Mouse (Mus musculus): ENCODE results near the gene Sez6l. TPM values are rescaled to one million over a fixed set of nuclear protein-coding genes. Genes with fewer than 3 reads are reported as not detected.

The Sez6l gene
- polyA plus RNA-seq, 1 experiment from 2014 or later = 41.9 TPM

GRCm38 (mm10) chr5:112498921-112499917 is 77.8 kb downstream of the Sez6l start:
- no peak for ATAC-seq
- Histone ChIP-seq H3K27ac (ENCODE audit: low read length) (no peak overlapping the region), H3K36me3 (ENCODE audit: control insufficient read depth, insufficient read depth) (no peaks in the 10 kb centered on the region), H3K9ac (replicated peaks; ENCODE audit: low read depth, low read length) (no peak overlapping the region), H3K27me3 (replicated peaks; ENCODE audit: control insufficient read depth, insufficient read depth, low read length) (no peaks in the 10 kb centered on the region), H3K9me3 (ENCODE audit: control insufficient read depth, low read length) (no peaks in the 10 kb centered on the region), H3K4me3 (replicated peaks; ENCODE audit: low read length) (no peak overlapping the region), H3K4me1 (replicated peaks; ENCODE audit: control insufficient read depth, insufficient read depth, low read length) (peaks cover 28% of the 10 kb centered on the region), H3K4me2 (ENCODE audit: low read length) (no peak overlapping the region)
- 69% methylated on average over 13 of the region's 13 CpGs for WGBS

- ATAC-seq = no peak
- Histone ChIP-seq H3K36me3 (ENCODE audit: control insufficient read depth, insufficient read depth) (no peaks in the 10 kb centered on the region), H3K9me3 (ENCODE audit: control insufficient read depth, low read length) (no peaks in the 10 kb centered on the region), H3K4me1 (replicated peaks; ENCODE audit: control insufficient read depth, insufficient read depth, low read length) (peaks cover 36% of the 10 kb centered on the region), H3K27me3 (replicated peaks; ENCODE audit: control insufficient read depth, insufficient read depth, low read length) (no peaks in the 10 kb centered on the region), H3K4me3 (replicated peaks; ENCODE audit: low read length) (no peak overlapping the region), H3K27ac (ENCODE audit: low read length) (no peak overlapping the region), H3K9ac (replicated peaks; ENCODE audit: low read depth, low read length) (no peak overlapping the region), H3K4me2 (ENCODE audit: low read length) (no peak overlapping the region)
- 68% methylated on average over 7 of the region's 7 CpGs for WGBS
These were observed 80.1 kb downstream of the Sez6l start for GRCm38 (mm10) chr5:112496753-112497369.

DNA sequence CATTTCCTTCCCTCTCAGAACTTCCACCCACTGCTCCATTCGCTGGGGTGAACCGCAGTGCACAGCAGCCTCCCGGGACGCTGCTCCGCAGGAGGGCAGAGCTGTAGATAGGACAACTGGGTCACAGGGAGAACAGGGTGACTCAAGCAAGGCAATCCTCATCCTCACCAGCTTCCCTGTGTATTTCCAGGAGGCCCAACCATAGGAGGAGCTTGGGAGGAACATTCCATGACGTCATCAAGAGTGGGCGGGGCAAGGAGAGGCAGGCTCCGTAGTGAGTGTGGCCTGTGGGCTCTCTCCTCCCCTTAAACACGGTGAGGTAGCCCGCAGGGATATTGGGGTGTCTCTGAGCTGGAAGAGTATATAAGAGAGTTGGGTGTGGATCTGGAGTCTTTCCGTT is 83.5 kb downstream of the Sez6l start:
- H3K4me3 ChIP-seq (replicated peaks; ENCODE audit: low read length) = no peak overlapping the region
- H3K27ac ChIP-seq (ENCODE audit: low read length) = no peak overlapping the region
- peak; percentile 46; the same call in 1 of the 2 replicates for ATAC-seq
- no peak overlapping the region for H3K4me2 ChIP-seq (ENCODE audit: low read length)
- H3K4me1 ChIP-seq (replicated peaks; ENCODE audit: control insufficient read depth, insufficient read depth, low read length) = peaks cover 11% of the 10 kb centered on the region
- no peaks in the 10 kb centered on the region for H3K27me3 ChIP-seq (replicated peaks; ENCODE audit: control insufficient read depth, insufficient read depth, low read length)
- no peaks in the 10 kb centered on the region for H3K9me3 ChIP-seq (ENCODE audit: control insufficient read depth, low read length)
- 31% methylated on average over 11 of the region's 11 CpGs for WGBS
- H3K36me3 ChIP-seq (ENCODE audit: control insufficient read depth, insufficient read depth) = no peaks in the 10 kb centered on the region
- H3K9ac ChIP-seq (replicated peaks; ENCODE audit: low read depth, low read length) = no peak overlapping the region

GRCm38 (mm10) chr5:112491489-112491888 is 85.5 kb downstream of the Sez6l start:
- Histone ChIP-seq H3K27me3 (replicated peaks; ENCODE audit: control insufficient read depth, insufficient read depth, low read length) (no peaks in the 10 kb centered on the region), H3K9ac (replicated peaks; ENCODE audit: low read depth, low read length) (no peak overlapping the region), H3K4me1 (replicated peaks; ENCODE audit: control insufficient read depth, insufficient read depth, low read length) (peaks cover 7% of the 10 kb centered on the region), H3K27ac (ENCODE audit: low read length) (no peak overlapping the region), H3K9me3 (ENCODE audit: control insufficient read depth, low read length) (no peaks in the 10 kb centered on the region), H3K4me2 (ENCODE audit: low read length) (no peak overlapping the region), H3K4me3 (replicated peaks; ENCODE audit: low read length) (no peak overlapping the region), H3K36me3 (ENCODE audit: control insufficient read depth, insufficient read depth) (no peaks in the 10 kb centered on the region)
- no peak for ATAC-seq
- 53% methylated on average over 11 of the region's 11 CpGs for WGBS

DNA sequence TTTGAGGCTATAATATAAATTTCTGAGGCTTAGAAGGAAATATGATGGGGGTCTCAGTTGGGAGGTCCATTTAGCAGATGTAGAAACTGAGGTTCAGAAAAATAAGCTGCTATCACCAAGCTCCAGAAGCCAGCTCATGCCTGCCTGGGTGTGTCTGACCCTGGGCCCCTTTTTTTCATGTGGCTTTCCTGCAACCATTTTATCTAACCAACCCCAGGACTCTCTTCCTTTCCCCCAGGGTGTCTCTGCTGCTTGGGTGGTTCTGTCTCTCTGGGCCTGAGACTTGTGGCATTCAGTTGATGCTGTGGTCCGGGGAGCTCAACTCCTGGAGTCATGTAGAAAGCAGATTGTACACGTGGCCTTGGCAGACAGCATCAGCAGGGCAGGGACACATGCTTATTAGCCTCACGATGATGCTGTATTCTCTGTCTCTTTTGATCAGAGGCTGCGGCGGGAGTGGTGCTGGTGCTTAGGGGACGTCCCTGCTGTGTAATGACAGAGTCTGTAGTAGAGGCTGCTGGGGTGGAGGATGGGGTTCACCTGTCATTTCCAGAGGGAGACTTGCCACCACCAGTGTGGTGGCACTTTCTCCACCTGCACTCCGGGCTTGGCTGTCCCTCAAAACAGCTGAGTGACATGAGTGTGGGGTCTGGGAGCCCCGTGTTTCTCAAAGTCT is 88.7 kb downstream of the Sez6l start:
- Histone ChIP-seq H3K4me2 (ENCODE audit: low read length) (no peak overlapping the region), H3K9me3 (ENCODE audit: control insufficient read depth, low read length) (no peaks in the 10 kb centered on the region), H3K27me3 (replicated peaks; ENCODE audit: control insufficient read depth, insufficient read depth, low read length) (no peaks in the 10 kb centered on the region), H3K27ac (ENCODE audit: low read length) (no peak overlapping the region), H3K4me1 (replicated peaks; ENCODE audit: control insufficient read depth, insufficient read depth, low read length) (peaks cover 14% of the 10 kb centered on the region), H3K36me3 (ENCODE audit: control insufficient read depth, insufficient read depth) (no peaks in the 10 kb centered on the region), H3K4me3 (replicated peaks; ENCODE audit: low read length) (no peak overlapping the region), H3K9ac (replicated peaks; ENCODE audit: low read depth, low read length) (no peak overlapping the region)
- no peak for ATAC-seq
- WGBS = 34% methylated on average over 8 of the region's 8 CpGs

DNA sequence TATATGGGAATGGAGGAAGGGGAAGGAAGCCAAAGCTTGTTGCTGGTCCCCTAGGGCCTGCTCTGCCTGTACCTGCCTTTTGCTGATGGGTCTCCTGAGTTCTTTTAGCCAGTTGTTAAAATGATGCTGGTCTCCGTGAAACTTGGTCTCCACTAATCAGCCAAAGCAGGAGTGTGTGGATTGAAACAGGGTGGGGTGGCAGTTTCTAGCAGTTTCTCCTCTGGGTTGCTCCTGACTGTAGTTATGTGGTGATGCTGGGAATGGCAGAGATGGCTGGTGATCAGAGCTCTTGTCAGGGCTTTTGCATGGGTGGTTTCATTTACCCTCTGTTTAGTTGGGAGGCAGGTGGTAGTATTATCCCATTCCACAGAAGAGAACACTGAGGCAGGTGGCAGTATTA is 89.5 kb downstream of the Sez6l start:
- no peak overlapping the region for H3K4me2 ChIP-seq (ENCODE audit: low read length)
- no peak overlapping the region for H3K9ac ChIP-seq (replicated peaks; ENCODE audit: low read depth, low read length)
- ATAC-seq = no peak
- no peaks in the 10 kb centered on the region for H3K36me3 ChIP-seq (ENCODE audit: control insufficient read depth, insufficient read depth)
- no peak overlapping the region for H3K27ac ChIP-seq (ENCODE audit: low read length)
- WGBS = 91% methylated on average over 1 of the region's 1 CpGs
- H3K27me3 ChIP-seq (replicated peaks; ENCODE audit: control insufficient read depth, insufficient read depth, low read length) = no peaks in the 10 kb centered on the region
- H3K9me3 ChIP-seq (ENCODE audit: control insufficient read depth, low read length) = no peaks in the 10 kb centered on the region
- peaks cover 16% of the 10 kb centered on the region for H3K4me1 ChIP-seq (replicated peaks; ENCODE audit: control insufficient read depth, insufficient read depth, low read length)
- no peak overlapping the region for H3K4me3 ChIP-seq (replicated peaks; ENCODE audit: low read length)

- Histone ChIP-seq H3K27me3 (replicated peaks; ENCODE audit: control insufficient read depth, insufficient read depth, low read length) (no peaks in the 10 kb centered on the region), H3K4me3 (replicated peaks; ENCODE audit: low read length) (no peak overlapping the region), H3K9me3 (ENCODE audit: control insufficient read depth, low read length) (no peaks in the 10 kb centered on the region), H3K36me3 (ENCODE audit: control insufficient read depth, insufficient read depth) (no peaks in the 10 kb centered on the region), H3K9ac (replicated peaks; ENCODE audit: low read depth, low read length) (no peak overlapping the region), H3K4me2 (ENCODE audit: low read length) (no peak overlapping the region), H3K4me1 (replicated peaks; ENCODE audit: control insufficient read depth, insufficient read depth, low read length) (peaks cover 27% of the 10 kb centered on the region), H3K27ac (ENCODE audit: low read length) (no peak overlapping the region)
- ATAC-seq = no peak
- WGBS = 69% methylated on average over 5 of the region's 5 CpGs
These were observed 90.6 kb downstream of the Sez6l start for GRCm38 (mm10) chr5:112486415-112486814.

GRCm38 (mm10) chr5:112484924-112485715 is 91.9 kb downstream of the Sez6l start:
- H3K4me2 ChIP-seq (ENCODE audit: low read length) = no peak overlapping the region; the same call in none of the 2 replicates
- H3K36me3 ChIP-seq (ENCODE audit: control insufficient read depth, insufficient read depth) = no peaks in the 10 kb centered on the region
- H3K4me3 ChIP-seq (replicated peaks; ENCODE audit: low read length) = no peak overlapping the region
- H3K9ac ChIP-seq (replicated peaks; ENCODE audit: low read depth, low read length) = peak overlapping the region; percentile 36; the same call in 1 of the 2 replicates
- WGBS = 7% methylated on average over 13 of the region's 13 CpGs
- H3K9me3 ChIP-seq (ENCODE audit: control insufficient read depth, low read length) = no peaks in the 10 kb centered on the region
- peaks cover 30% of the 10 kb centered on the region for H3K4me1 ChIP-seq (replicated peaks; ENCODE audit: control insufficient read depth, insufficient read depth, low read length)
- no peaks in the 10 kb centered on the region for H3K27me3 ChIP-seq (replicated peaks; ENCODE audit: control insufficient read depth, insufficient read depth, low read length)
- H3K27ac ChIP-seq (ENCODE audit: low read length) = peak overlapping the region; percentile 47
- ATAC-seq = peak; percentile 47; the same call in 1 of the 2 replicates
